Mouse (Mus musculus) spleen, postnatal 14 days (tissue): ENCODE measurements around the gene Hapln4.
"Not testable (repeated sequence)": the region's sequence is repeated elsewhere in the genome, so short reads cannot be mapped to it uniquely, and the experiment has no call there.

Experiments used
- DNase-seq, 2 experiments: peaks; one replicate each; pipeline ENCODE4 v3.0.0; 2021 to 2022; ENCODE audit warnings: low spot score in 2 of 2

The Hapln4 gene

DNA sequence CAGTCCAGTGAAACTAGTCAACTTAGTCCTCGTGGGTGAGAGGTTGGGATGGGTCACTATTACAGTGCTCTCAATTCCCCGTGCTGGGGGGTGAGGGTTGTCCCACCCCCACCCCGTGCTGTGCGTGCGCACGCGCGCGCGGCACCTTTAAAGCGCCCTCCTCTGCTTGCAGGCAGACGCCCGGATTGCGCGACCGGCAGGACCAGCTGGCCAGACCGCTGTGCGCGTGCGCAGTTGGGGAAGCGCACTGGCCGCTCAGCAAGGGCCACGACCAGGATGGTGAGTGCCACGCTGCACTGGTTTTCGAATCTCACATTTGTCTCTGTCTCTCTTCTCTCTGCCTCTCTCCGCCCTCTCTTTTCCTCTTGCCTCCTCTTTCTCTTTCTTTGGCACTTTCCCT, at the start of gene Hapln4:
TSS of gene Hapln4 (plus strand) at position 173 of the 400 bp plus-strand sequence.
- DNase-seq, result no peak

DNA sequence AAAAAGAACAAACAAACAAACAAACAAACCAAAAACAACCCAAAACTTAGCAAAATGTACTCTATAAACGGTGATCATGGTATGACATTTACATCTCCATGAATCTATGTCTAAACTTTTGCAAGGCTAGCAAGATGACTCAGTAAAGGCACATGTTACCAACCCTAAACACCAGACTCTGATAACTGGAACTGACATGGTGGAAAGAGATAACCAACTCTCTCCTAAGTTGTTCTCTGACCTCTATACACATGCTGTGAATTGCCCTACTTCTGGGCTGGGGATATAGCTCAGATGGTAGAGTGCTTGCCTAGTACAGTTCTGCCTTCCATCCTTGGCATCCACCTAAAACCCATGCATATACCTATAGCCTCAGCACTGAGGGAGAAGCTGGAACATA, 45.3 kb upstream of the Hapln4 start:
- DNase-seq, result no peak

DNA sequence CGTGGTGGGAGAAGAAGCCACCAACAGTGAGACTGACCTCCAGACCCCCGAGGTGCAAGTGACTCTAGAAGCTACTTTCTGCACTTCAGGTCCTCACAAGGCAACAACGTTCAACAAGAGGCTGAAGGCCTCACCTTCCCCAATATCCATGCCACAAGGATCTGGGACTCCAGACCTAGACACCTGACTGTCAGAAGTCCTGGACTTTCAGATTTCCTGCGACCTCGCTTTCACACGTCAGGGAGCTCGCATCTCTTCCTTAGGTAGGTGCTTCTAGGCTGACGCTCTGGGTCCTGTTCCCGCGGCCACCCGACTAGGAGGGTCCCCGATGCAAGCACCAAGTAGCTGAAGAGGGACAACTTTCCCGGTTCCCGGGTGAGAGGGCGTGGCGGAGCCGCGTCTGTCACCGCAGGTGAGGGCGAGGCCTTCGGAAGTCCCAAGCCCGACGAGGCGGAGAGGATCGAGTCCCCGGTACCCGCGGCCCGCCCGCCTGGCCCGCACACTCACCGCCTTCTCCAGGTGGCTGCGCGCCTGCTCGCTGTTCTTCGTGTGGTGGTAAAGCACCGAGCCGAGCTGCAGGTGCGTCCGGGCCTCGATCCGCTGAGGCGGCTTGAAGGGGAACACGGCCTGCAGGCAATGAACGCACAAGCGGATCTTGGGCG, 41.2 kb upstream of the Hapln4 start:
- peak; percentile 29 to 34 for DNase-seq

GRCm38 (mm10) chr8:70042583-70043455, 40.4 kb upstream of the Hapln4 start, which contains the start of the genes Mau2 and Sugp1:
TSS of gene Mau2 (minus strand) at chr8:70042734.
TSS of gene Sugp1 (plus strand) at chr8:70042813.
- DNase-seq, result peak; percentile 94 to 97

DNA sequence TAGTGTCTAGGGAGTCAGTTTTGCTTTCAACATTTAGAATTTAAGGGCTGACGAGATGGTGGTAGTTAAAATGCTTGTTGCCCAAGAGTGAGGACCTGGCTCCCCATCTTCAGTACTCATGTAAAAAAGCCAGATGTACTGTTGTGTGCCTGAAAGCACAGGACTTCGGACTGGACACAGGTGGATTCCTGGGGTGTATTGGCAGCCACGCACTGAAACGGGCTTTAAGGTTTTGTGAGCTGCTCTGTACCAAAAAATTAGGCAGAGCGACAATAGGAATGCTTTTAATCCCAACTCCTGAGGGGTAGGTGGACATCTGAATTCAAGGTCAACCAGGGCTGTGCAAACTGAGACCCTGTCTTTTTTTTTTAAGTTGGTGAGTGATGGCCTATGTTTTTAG, 39.3 kb upstream of the Hapln4 start:
- no peak for DNase-seq

GRCm38 (mm10) chr8:70049662-70050061, 33.6 kb upstream of the Hapln4 start:
- no peak for DNase-seq

- not testable (repeated sequence) for DNase-seq
These were observed 32.8 kb upstream of the Hapln4 start for GRCm38 (mm10) chr8:70050434-70050833.

GRCm38 (mm10) chr8:70057721-70058120, 25.5 kb upstream of the Hapln4 start:
- no peak for DNase-seq

- no peak for DNase-seq
These were observed 11.3 kb upstream of the Hapln4 start for GRCm38 (mm10) chr8:70071836-70072440.

DNA sequence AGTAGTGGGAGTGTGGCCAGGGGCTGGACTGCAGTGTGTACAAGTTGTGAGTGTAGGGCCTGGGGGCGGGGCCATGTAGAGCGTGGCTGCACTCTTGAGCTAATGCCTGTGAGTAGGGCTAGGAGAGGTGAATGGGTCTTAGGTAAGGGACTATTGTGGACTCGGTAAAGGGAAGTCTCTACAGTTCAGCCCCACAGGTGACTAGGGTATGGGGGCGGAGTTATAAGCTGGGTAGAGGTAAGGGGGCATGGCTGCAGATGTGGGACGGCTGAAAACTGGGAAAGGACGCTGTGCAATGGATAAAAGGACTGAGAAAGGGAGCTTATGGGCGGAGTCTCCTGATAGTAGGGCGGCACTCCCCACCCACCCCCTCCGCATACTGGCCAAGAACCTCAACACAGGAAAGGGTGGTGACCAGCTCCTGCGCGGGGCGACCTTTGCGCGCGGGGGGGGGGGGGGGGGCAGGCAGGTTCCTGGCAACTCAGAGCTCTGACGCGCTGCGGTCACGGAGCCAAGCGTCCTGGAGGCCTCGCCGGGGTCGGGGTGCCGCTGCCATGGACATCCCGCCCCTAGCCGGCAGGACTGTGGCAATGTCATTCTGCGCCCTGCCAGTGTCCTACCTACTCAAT, 10.7 kb upstream of the Hapln4 start, which contains the start of gene Tm6sf2:
TSS of gene Tm6sf2 (plus strand) at position 484 of the 629 bp plus-strand sequence.
- no peak for DNase-seq

GRCm38 (mm10) chr8:70073120-70073519, 10.1 kb upstream of the Hapln4 start:
- no peak for DNase-seq

GRCm38 (mm10) chr8:70073682-70074081, 9.6 kb upstream of the Hapln4 start:
- no peak for DNase-seq

DNA sequence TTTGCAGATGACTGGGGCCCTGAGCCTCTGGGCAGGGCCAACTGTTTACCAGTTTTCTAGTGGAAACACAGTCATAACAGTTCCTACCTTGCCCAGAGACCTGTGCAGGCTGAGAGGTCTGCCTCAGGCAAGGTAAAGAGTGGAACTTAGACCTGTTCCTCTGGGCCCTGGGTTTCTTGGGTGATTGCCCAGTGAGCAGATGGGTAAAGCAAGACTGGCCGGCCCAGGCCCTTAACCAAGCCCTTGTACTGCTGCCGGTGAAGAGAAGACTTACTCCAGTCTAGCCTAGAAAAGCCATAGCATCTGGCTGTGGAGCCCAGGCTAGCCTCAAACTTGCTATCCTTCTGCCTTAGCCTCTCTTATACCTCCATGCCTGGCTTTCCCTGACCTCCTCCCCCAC, 1.3 kb upstream of the Hapln4 start:
- DNase-seq, result no peak

- DNase-seq, result no peak
These were observed 1.2 kb downstream of the Hapln4 start for GRCm38 (mm10) chr8:70084191-70085065.

GRCm38 (mm10) chr8:70086151-70086550, 2.9 kb downstream of the Hapln4 start:
- no peak for DNase-seq

- no peak for DNase-seq
These were observed 4.0 kb downstream of the Hapln4 start for GRCm38 (mm10) chr8:70087237-70087636.

DNA sequence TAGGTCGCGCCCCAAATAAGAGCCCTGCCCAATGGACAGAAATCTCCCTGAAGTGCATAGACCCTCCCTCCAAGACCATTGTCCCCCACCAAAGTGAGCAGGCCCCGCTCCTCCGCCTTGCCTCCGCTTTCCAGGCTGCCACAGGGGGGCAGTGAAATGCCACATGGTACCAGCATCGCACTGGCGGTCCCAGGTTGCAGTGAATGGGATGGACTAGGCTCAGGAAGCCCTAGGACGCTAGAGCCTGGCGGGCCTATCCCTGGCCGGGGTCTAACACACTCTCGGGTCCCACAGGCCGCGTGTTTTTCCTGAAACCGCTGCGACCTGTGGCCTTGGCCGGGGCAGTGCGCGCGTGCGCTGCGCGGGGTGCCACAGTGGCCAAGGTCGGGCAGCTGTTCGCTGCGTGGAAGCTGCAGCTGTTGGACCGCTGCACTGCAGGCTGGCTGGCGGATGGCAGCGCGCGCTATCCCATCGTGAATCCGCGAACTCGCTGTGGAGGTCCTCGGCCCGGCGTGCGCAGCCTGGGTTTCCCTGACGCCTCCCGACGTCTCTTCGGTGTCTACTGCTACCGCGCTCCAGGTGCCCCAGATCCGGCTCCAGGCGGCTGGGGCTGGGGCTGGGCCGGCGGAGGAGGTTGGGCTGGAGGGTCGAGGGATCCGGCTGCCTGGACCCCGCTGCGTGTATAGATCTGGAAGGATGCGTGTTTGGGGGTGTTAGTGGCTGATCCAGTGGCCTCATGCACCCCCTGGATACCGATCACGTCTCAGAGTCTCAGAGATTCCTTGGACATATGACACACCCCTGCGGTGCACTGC, 4.8 kb downstream of the Hapln4 start:
- peak in 1 of 2 experiments; percentile 19 for DNase-seq

- DNase-seq, result no peak
These were observed 6.2 kb downstream of the Hapln4 start for GRCm38 (mm10) chr8:70089296-70089960.

GRCm38 (mm10) chr8:70092786-70093185, 9.5 kb downstream of the Hapln4 start:
- DNase-seq, result no peak
